18 mouse cellular contexts compared by ENCODE assay signal in genomic region chr16:35742251-35742937, GRCm38 (mm10). TPM values are rescaled to one million over a fixed set of nuclear protein-coding genes. Genes with fewer than 3 reads are reported as not detected.
A peak's percentile ranks its signal among the peaks of the same experiment; 100 is the strongest.
DNase-seq lines count a peak whose midpoint lies in the region; ATAC-seq and TF ChIP-seq lines count a peak whose summit lies in the region.
"Had no signal": no experiment of that assay in that cellular context is flagged by ENCODE, and none has a peak within 500 bp of the region (broad histone marks: within the 10 kb centered on the region; RNA-seq: fewer than 3 reads in every experiment).

No protein-coding gene starts in this region.

- H3K9me3 ChIP-seq in kidney, postnatal 0 days (replicated peaks; ENCODE audit: low read length): no peaks in the 10 kb centered on the region
- H3K9me3 ChIP-seq: embryonic facial prominence, embryonic 13.5 days; forebrain, embryonic 12.5 days; limb, embryonic 15.5 days had no signal

- no peak overlapping the region for H3K9ac ChIP-seq in kidney, postnatal 0 days (ENCODE audit: low read depth, low read length)
- H3K9ac ChIP-seq: embryonic facial prominence, embryonic 13.5 days; forebrain, embryonic 12.5 days; limb, embryonic 15.5 days had no signal

- H3K4me3 ChIP-seq in kidney, postnatal 0 days (replicated peaks; ENCODE audit: low read depth, low read length): no peak overlapping the region
- H3K4me3 ChIP-seq: embryonic facial prominence, embryonic 13.5 days; forebrain, embryonic 12.5 days; limb, embryonic 15.5 days had no signal

- TF ChIP-seq CTCF in kidney, postnatal 0 days (IDR thresholded peaks at IDR 0.05; ENCODE audit: low read depth): no peak

- H3K4me1 ChIP-seq in kidney, postnatal 0 days (replicated peaks; ENCODE audit: insufficient read depth, low read length): no peaks in the 10 kb centered on the region

- no peak overlapping the region for H3K4me2 ChIP-seq in kidney, postnatal 0 days (ENCODE audit: low read length)
- H3K4me2 ChIP-seq: embryonic facial prominence, embryonic 13.5 days; forebrain, embryonic 12.5 days; limb, embryonic 15.5 days had no signal

- WGBS in kidney, postnatal 0 days: 69% methylated on average over 12 of the region's 12 CpGs

- no peaks in the 10 kb centered on the region for H3K36me3 ChIP-seq in kidney, postnatal 0 days (ENCODE audit: insufficient read depth, low read length)
- H3K36me3 ChIP-seq: forebrain, embryonic 12.5 days; limb, embryonic 15.5 days had no signal

- no peak overlapping the region for H3K27ac ChIP-seq in kidney, postnatal 0 days
- H3K27ac ChIP-seq: embryonic facial prominence, embryonic 13.5 days; forebrain, embryonic 12.5 days; limb, embryonic 15.5 days; macrophage had no signal

- peak; percentile 35 for DNase-seq in kidney, postnatal 0 days (ENCODE audit: low spot score)
- no peak for DNase-seq in kidney, adult 9 months
- peak; percentile 68 for DNase-seq in 416B (ENCODE audit: low read depth)
- DNase-seq in kidney, postnatal 4 days: no peak
- no peak for DNase-seq in right cerebral cortex, adult 2 months (ENCODE audit: low spot score in 2 of 2)
- DNase-seq: adrenal gland, adult 2 months; cerebellum, postnatal 10 days; gastrocnemius, postnatal 36 days; heart, postnatal 10 days; kidney, postnatal 14 days had no signal

- no peak for ATAC-seq in kidney, postnatal 0 days (replicated peaks; ENCODE audit: low FRiP score, low read depth)
- ATAC-seq in granulocyte monocyte progenitor cell, adult 5-6 weeks (replicated peaks; ENCODE audit: poor library complexity, severe bottlenecking): peak; percentile 54
- ATAC-seq in neutrophil, adult 5-6 weeks (ENCODE audit: extremely low read depth, insufficient number of reproducible peaks, low FRiP score, poor library complexity, severe bottlenecking): peak; percentile 53; the same call in 1 of the 2 replicates
- no peak for ATAC-seq in frontal cortex, adult (ENCODE audit: low TSS enrichment)
- ATAC-seq: Patski had no signal

- H3K27me3 ChIP-seq in kidney, postnatal 0 days (ENCODE audit: insufficient read depth, low read length): no peaks in the 10 kb centered on the region
- H3K27me3 ChIP-seq: embryonic facial prominence, embryonic 13.5 days; forebrain, embryonic 12.5 days; limb, embryonic 15.5 days; Patski had no signal

RNA-seq across cellular contexts. Expression of gene Dirc2, which starts 26.8 kb away (rescaled TPM):
- polyA plus RNA-seq in kidney, postnatal 0 days (2015; fragmentation: Nextera tagmentation; extraction: Ambion mirVana): 17.3 and 17.7 TPM in 2 replicates
- total RNA-seq in granulocyte monocyte progenitor cell, adult 5-6 weeks (2014; fragmentation: Nextera tagmentation): 24.9 and 31.7 TPM in 2 replicates
- 15.8 and 21.1 TPM in 2 replicates for total RNA-seq in granulocyte monocyte progenitor cell, adult 5-6 weeks (2017)
- total RNA-seq in neutrophil, adult 5-6 weeks (2017): 4.4 and 10.4 TPM in 2 replicates

RNA-seq across cellular contexts. Expression of gene Hspbap1, which starts 27.8 kb away (rescaled TPM):
- 10.8 and 12.7 TPM in 2 replicates for polyA plus RNA-seq in kidney, postnatal 0 days (2015; fragmentation: Nextera tagmentation; extraction: Ambion mirVana)
- total RNA-seq in granulocyte monocyte progenitor cell, adult 5-6 weeks (2014; fragmentation: Nextera tagmentation): 3.0 and 7.8 TPM in 2 replicates
- 5.6 and 7.4 TPM in 2 replicates for total RNA-seq in granulocyte monocyte progenitor cell, adult 5-6 weeks (2017)
- total RNA-seq in neutrophil, adult 5-6 weeks (2017): 17.3 and 24.3 TPM in 2 replicates

Comparison
In these comparisons a context has a peak if more than half of its experiments do, and no peak if none do; other contexts are left out.
1. DNase-seq: peak in kidney, postnatal 0 days (single experiment) and 416B (single experiment); none in kidney, adult 9 months (single experiment), kidney, postnatal 4 days (0 of 2) and right cerebral cortex, adult 2 months (0 of 2).
2. ATAC-seq: peak in granulocyte monocyte progenitor cell, adult 5-6 weeks (single experiment) and neutrophil, adult 5-6 weeks (single experiment); none in kidney, postnatal 0 days (single experiment) and frontal cortex, adult (single experiment).